Mouse (Mus musculus) stomach, embryonic 14.5 days (tissue): ENCODE data around the gene Anapc10. TPM values are rescaled to one million over a fixed set of nuclear protein-coding genes. Genes with fewer than 3 reads are reported as not detected.

ENCODE experiments used
- ATAC-seq: fragments of 200-750 bp; cut with Nextera tagmentation; 2 replicates; pipeline ENCODE4 v1.8.0; 2017; ENCODE audit warnings: low read depth, moderate TSS enrichment; ENCODE audit not compliant: insufficient number of reproducible peaks, insufficient read depth, low FRiP score
- H3K27ac ChIP-seq: fragments of 300-500 bp; sonication (generic); 2 replicates; pipeline ENCODE4 v1.5.1; 2014; ENCODE audit warnings: mild to moderate bottlenecking, low read length, moderate library complexity, mixed read lengths
- H3K27me3 ChIP-seq: fragments of 300-500 bp; sonication (generic); 2 replicates; pipeline ENCODE4 v1.6.1; 2014; ENCODE audit warnings: low read length, control low read depth, mixed read lengths; ENCODE audit not compliant: control insufficient read depth, insufficient read depth
- H3K36me3 ChIP-seq: fragments of 300-500 bp; sonication (generic); 2 replicates; pipeline ENCODE4 v1.6.1; 2014; ENCODE audit warnings: mild to moderate bottlenecking, control low read depth, low read length, moderate library complexity, mixed read lengths; ENCODE audit not compliant: control insufficient read depth, insufficient read depth
- H3K4me1 ChIP-seq: fragments of 300-500 bp; sonication (generic); 2 replicates; pipeline ENCODE4 v1.6.1; 2014; ENCODE audit warnings: low read length, control low read depth, mixed read lengths; ENCODE audit not compliant: control insufficient read depth, insufficient read depth
- H3K4me2 ChIP-seq: fragments of 300-500 bp; sonication (generic); replicated peaks from 2 replicates; pipeline ENCODE4 v1.6.1; 2014; ENCODE audit warnings: low read depth, low read length, control low read depth
- H3K4me3 ChIP-seq: fragments of 300-500 bp; sonication (generic); 2 replicates; pipeline ENCODE4 v1.5.1; 2014; ENCODE audit warnings: low read depth, low read length, control low read depth
- H3K9ac ChIP-seq: fragments of 300-500 bp; sonication (generic); replicated peaks from 2 replicates; pipeline ENCODE4 v1.6.1; 2014; ENCODE audit warnings: low read depth, mild to moderate bottlenecking, control low read depth, low read length, moderate library complexity, mixed read lengths
- H3K9me3 ChIP-seq: fragments of 300-500 bp; sonication (generic); 2 replicates; pipeline ENCODE4 v1.6.1; 2016; ENCODE audit warnings: low read depth, low read length, control low read depth; ENCODE audit not compliant: control insufficient read depth
- WGBS: fragments of 180-500 bp; shearing (Covaris S2); extraction: QIAGEN DNeasy Blood & Tissue Kit; methylation state at CpG from one replicate; pipeline ENCODE4 v1.1.7; 2014; 5-methylcytosine and 5-hydroxymethylcytosine counted together
- polyA plus RNA-seq: library from polyadenylated mRNA; unstranded; fragments of >200 nt; fragmentation: Nextera tagmentation; extraction: Ambion mirVana; gene quantifications from 2 replicates; pipeline ENCODE4 v1.2.1, GENCODE M21; 2014

The Anapc10 gene
- polyA plus RNA-seq, 1 experiment from 2014 or later: 34.3 TPM

DNA sequence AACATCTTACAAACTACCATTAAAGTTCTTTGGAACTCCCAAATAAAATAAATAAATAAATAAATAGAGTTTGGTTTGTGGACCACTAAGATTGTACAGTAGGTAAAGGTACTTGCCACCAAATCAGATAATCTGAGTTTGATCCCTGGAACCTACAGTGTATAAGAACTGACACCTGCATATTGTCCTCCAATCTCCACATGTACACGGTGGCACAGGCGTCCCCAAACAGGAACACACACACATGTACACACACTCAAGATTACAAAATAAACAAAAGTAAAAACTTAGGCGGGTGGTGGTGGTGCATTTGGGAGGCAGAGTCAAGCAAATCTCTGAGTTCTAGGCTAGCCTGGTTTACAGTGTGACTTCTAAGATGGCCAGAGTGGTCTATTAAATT lies 4.9 kb upstream of the Anapc10 start:
- Histone ChIP-seq H3K27ac (no peak overlapping the region), H3K4me2 (no peak overlapping the region), H3K9me3 (no peaks in the 10 kb centered on the region), H3K9ac (no peak overlapping the region), H3K4me3 (no peak overlapping the region), H3K4me1 (peaks cover 2% of the 10 kb centered on the region; the same call in 1 of the 2 replicates), H3K27me3 (no peaks in the 10 kb centered on the region), H3K36me3 (peaks cover 38% of the 10 kb centered on the region)
- 93% methylated on average over 3 of the region's 3 CpGs for WGBS
- ATAC-seq: no peak

DNA sequence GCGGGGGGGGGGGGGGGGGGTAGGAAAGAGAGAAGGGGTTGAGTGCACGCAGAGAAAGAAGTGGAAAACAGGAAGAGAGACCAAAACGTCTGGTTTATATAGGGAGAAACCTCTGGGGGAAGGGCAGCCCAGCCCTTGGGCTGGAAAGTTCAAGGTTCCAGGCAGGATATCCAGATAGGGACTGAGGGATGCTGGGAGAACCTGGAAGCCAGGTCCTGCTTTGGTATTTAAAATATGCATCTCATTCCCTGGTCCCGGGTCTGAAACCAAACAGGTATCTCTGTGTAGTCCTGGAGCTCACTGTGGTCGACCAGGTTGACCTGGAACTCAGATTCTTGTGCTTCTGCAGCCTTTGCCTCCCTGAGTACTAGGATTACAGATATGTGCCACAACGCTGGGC lies 1.1 kb downstream of the Anapc10 start:
- H3K27me3 ChIP-seq: no peaks in the 10 kb centered on the region
- H3K27ac ChIP-seq: no peak overlapping the region
- no peaks in the 10 kb centered on the region for H3K9me3 ChIP-seq
- no peak for ATAC-seq
- peaks cover 5% of the 10 kb centered on the region; the same call in 1 of the 2 replicates for H3K4me1 ChIP-seq
- peaks cover 5% of the 10 kb centered on the region for H3K36me3 ChIP-seq
- peak overlapping the region; percentile 51; the same call in 1 of the 2 replicates for H3K4me2 ChIP-seq
- H3K9ac ChIP-seq: no peak overlapping the region
- WGBS: 34% methylated on average over 6 of the region's 6 CpGs
- no peak overlapping the region; the same call in 1 of the 2 replicates for H3K4me3 ChIP-seq

GRCm38 (mm10) chr8:79721537-79721936 lies 9.9 kb downstream of the Anapc10 start:
- Histone ChIP-seq H3K27me3 (no peaks in the 10 kb centered on the region), H3K4me2 (no peak overlapping the region), H3K9ac (no peak overlapping the region), H3K36me3 (peaks cover 13% of the 10 kb centered on the region), H3K27ac (no peak overlapping the region), H3K4me3 (no peak overlapping the region), H3K9me3 (no peaks in the 10 kb centered on the region), H3K4me1 (no peaks in the 10 kb centered on the region)
- no peak for ATAC-seq

GRCm38 (mm10) chr8:79723308-79723707 lies 11.7 kb downstream of the Anapc10 start:
- no peak overlapping the region for H3K4me3 ChIP-seq

GRCm38 (mm10) chr8:79724589-79724988 lies 13.0 kb downstream of the Anapc10 start:
- no peaks in the 10 kb centered on the region for H3K9me3 ChIP-seq
- H3K4me2 ChIP-seq: no peak overlapping the region
- no peaks in the 10 kb centered on the region for H3K27me3 ChIP-seq
- H3K36me3 ChIP-seq: peaks cover 13% of the 10 kb centered on the region; the same call in 1 of the 2 replicates
- WGBS: 72% methylated on average over 3 of the region's 3 CpGs
- no peak overlapping the region for H3K9ac ChIP-seq
- H3K27ac ChIP-seq: no peak overlapping the region
- H3K4me1 ChIP-seq: no peaks in the 10 kb centered on the region
- no peak overlapping the region for H3K4me3 ChIP-seq
- no peak for ATAC-seq

More at GRCm38 (mm10) chr8:79723308-79723707, 11.7 kb downstream of the Anapc10 start:
- no peaks in the 10 kb centered on the region for H3K27me3 ChIP-seq
- ATAC-seq: no peak
- H3K27ac ChIP-seq: no peak overlapping the region
- peaks cover 13% of the 10 kb centered on the region; the same call in 1 of the 2 replicates for H3K36me3 ChIP-seq
- no peaks in the 10 kb centered on the region for H3K4me1 ChIP-seq
- H3K4me2 ChIP-seq: no peak overlapping the region
- H3K9me3 ChIP-seq: no peaks in the 10 kb centered on the region
- H3K9ac ChIP-seq: no peak overlapping the region

- H3K36me3 ChIP-seq: peaks cover 5% of the 10 kb centered on the region; the same call in 1 of the 2 replicates
- no peak overlapping the region for H3K27ac ChIP-seq
- no peaks in the 10 kb centered on the region for H3K4me1 ChIP-seq
- no peaks in the 10 kb centered on the region for H3K27me3 ChIP-seq
- no peak for ATAC-seq
- no peak overlapping the region for H3K4me3 ChIP-seq
- no peak overlapping the region for H3K4me2 ChIP-seq
- no peaks in the 10 kb centered on the region for H3K9me3 ChIP-seq
- no peak overlapping the region for H3K9ac ChIP-seq
- 87% methylated on average over 1 of the region's 1 CpGs for WGBS
Observed at GRCm38 (mm10) chr8:79727900-79728299, 16.3 kb downstream of the Anapc10 start.

DNA sequence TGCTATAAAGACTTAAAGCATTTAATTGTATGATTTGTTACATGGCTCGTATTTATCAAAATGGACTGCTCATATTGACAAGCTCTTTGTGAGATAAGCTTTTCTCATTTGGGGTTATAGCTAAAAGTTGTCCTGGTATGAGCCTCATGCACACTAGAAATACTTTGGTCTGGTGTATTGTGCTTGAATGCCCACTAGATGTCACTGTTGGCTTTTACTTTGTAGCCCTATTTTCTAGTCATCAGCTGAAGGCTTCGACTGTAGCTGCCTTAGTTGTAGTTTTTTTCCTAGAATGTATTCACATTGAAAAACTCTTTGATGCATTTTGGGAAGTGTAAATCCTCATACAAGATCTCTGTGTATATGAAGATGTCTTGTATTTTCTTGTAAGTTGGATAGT lies 22.7 kb downstream of the Anapc10 start:
- no peak overlapping the region for H3K4me3 ChIP-seq
- H3K4me2 ChIP-seq: no peak overlapping the region
- no peaks in the 10 kb centered on the region; the same call in 1 of the 2 replicates for H3K36me3 ChIP-seq
- 16% methylated on average over 2 of the region's 2 CpGs for WGBS
- no peak overlapping the region for H3K9ac ChIP-seq
- H3K4me1 ChIP-seq: no peaks in the 10 kb centered on the region
- H3K27me3 ChIP-seq: no peaks in the 10 kb centered on the region
- no peak overlapping the region for H3K27ac ChIP-seq
- no peaks in the 10 kb centered on the region for H3K9me3 ChIP-seq
- ATAC-seq: no peak

GRCm38 (mm10) chr8:79748171-79748570 lies 36.6 kb downstream of the Anapc10 start:
- no peak for ATAC-seq
- no peak overlapping the region for H3K4me3 ChIP-seq
- no peak overlapping the region for H3K9ac ChIP-seq
- WGBS: 62% methylated on average over 2 of the region's 2 CpGs
- H3K27me3 ChIP-seq: no peaks in the 10 kb centered on the region
- H3K36me3 ChIP-seq: no peaks in the 10 kb centered on the region
- H3K4me2 ChIP-seq: no peak overlapping the region
- H3K9me3 ChIP-seq: no peaks in the 10 kb centered on the region
- H3K4me1 ChIP-seq: no peaks in the 10 kb centered on the region
- no peak overlapping the region for H3K27ac ChIP-seq

- Histone ChIP-seq H3K36me3 (no peaks in the 10 kb centered on the region), H3K4me3 (no peak overlapping the region), H3K4me2 (no peak overlapping the region), H3K27me3 (no peaks in the 10 kb centered on the region), H3K27ac (no peak overlapping the region), H3K4me1 (no peaks in the 10 kb centered on the region), H3K9me3 (no peaks in the 10 kb centered on the region), H3K9ac (no peak overlapping the region)
- WGBS: 63% methylated on average over 4 of the region's 4 CpGs
- ATAC-seq: no peak
Observed at GRCm38 (mm10) chr8:79748591-79748990, 37.0 kb downstream of the Anapc10 start.
